Mouse (Mus musculus): ENCODE measurements around the gene Sim2.

GRCm38 (mm10) chr16:94069061-94069460 is 15.7 kb upstream of the Sim2 start:
- TF ChIP-seq CTCF (IDR thresholded peaks at IDR 0.05; ENCODE audit: extremely low read depth, insufficient read depth, low read length) (no peak), POLR2A (IDR thresholded peaks at IDR 0.05; ENCODE audit: extremely low read depth, insufficient read depth, low read length) (no peak)

Measured in cortical plate, adult 2 months (tissue).